Mouse (Mus musculus): ENCODE measurements around the gene Eif5a.
"Not testable (repeated sequence)": the region's sequence is repeated elsewhere in the genome, so short reads cannot be mapped to it uniquely, and the experiment has no call there.

The Eif5a gene

GRCm38 (mm10) chr11:69922012-69922756 lies 426 bp upstream of the Eif5a start:
- DNase-seq (ENCODE audit: low read depth, low spot score) = no peak

GRCm38 (mm10) chr11:69920266-69921031 lies 1.3 kb downstream of the Eif5a start:
- peak; percentile 57 for DNase-seq (ENCODE audit: low read depth, low spot score)

DNA sequence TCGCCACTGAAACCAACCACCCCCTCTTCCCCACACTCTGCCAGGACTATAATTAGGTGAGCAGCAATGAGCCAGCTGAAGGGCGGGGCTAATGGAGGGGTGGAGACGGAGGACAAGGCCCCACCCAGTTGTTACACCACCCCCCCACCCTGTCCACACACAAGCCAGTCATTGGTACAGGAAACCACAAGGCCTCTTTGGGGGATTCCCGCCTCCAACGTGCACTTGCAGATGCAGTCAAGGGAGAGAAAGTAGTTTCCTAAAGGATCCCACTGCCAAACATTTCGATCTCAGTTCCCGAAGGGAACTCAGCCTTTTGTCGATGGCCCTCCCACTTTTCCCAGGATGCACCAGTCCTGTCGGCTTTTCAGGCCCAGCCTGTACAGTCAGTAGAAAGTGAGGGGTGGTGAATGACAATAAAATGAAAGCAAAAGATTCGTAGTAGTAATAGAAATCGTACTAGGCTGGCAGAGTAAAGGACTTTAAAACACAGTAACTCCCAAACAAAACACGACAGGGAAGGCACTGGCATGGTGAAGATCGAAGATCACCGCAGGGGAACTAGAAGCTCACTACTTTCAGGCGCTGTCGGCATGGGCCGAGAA lies 2.0 kb downstream of the Eif5a start:
- peak; percentile 86 for DNase-seq (ENCODE audit: low read depth, low spot score)

DNA sequence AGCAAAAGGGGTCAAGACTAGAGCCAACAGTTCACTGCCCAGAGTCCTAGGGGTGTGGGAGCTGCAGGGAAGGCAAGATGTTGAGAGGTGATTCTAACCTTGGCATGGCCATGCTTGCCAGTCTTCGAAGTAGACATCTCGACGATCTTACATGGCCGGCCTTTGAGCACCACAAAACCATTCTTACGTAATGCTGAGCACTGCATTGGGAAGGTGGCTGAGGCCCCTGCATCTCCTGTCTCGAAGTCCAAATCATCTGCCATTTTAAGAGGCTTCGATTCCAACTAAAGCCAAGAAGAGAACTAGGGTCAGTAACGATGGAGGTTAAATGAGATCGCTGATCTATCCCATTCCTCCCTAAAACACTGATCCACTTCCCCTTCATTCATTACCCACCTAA lies 2.7 kb downstream of the Eif5a start:
- DNase-seq (ENCODE audit: low read depth, low spot score) = no peak

- no peak for DNase-seq (ENCODE audit: low read depth, low spot score)
Observed at GRCm38 (mm10) chr11:69918118-69918517, 3.6 kb downstream of the Eif5a start.

- no peak for DNase-seq (ENCODE audit: low read depth, low spot score)
Observed at GRCm38 (mm10) chr11:69917379-69917948, 4.3 kb downstream of the Eif5a start.

DNA sequence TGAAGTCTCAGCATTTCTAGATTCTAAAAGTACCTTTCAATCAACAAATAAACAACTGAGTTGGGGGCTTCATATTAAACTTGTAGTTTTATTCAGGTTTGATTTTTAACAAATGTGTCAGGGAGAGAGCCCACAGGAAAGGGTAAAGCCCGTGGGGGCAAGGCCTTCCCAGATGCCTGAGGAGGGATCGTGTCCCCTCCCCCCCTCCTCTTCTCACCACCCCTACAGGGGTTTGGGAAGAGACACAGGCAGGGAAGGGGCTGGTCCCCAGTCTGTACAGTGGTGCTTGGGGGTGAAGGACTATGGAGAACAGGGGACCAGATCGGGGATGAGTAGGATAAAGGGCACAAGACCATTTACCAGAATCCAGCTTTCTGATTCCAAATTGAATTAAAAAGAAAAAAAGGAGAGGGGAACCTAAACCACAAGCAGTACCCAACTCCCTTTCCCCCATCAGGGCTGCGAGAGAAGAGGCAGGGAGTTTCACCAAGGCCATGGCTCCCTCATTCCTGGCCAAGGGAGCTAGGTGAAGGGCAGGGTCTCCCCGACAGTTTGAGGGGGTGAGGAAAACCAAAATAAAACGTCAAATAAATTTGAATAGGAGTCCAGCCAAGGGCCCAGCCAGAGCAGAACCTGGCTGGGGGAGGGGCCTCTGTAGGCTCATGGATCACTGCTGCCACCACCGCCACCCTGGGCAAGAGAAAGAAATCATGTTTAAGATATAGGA lies 4.9 kb downstream of the Eif5a start:
- not testable (repeated sequence) for DNase-seq (ENCODE audit: low read depth, low spot score)

DNA sequence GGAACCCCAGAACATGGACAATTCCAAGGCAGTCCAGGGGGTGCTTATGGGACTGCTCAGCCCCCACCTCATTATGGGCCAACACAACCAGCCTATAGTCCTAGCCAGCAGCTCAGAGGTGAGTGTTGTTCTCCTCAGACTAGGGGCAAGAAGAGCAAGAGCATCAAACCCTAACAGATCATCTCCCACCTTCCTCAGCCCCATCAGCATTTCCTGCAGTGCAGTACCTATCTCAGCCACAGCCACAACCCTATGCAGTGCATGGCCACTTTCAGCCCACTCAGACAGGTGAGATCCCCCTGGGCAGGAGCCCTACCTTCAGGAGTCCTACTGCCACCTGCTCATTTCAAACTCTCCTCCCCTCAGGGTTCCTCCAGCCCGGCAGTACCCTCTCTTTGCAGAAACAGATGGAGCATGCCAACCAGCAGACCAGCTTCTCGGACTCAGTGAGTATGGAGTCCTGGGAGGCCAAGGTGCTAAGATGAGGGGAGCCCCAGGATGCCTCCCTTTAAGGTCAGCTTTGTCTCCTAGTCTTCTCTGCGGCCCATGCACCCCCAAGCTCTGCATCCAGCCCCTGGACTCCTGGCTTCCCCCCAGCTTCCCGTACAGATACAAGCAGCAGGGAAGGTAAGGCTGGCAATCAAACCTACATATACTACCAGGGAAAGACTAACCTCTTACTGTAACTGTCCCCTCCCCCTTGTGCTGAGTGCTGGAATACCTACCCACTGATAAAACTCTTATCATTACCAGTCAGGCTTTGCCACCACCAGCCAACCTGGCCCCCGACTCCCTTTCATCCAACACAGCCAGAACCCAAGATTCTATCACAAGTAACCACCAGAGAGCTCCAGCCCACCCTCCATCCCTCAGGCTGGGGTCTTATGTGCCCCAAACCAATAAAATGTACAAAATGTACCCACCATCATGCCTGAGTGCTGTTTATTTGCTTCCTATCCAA lies 5.8 kb downstream of the Eif5a start:
- no peak for DNase-seq (ENCODE audit: low read depth, low spot score)

DNA sequence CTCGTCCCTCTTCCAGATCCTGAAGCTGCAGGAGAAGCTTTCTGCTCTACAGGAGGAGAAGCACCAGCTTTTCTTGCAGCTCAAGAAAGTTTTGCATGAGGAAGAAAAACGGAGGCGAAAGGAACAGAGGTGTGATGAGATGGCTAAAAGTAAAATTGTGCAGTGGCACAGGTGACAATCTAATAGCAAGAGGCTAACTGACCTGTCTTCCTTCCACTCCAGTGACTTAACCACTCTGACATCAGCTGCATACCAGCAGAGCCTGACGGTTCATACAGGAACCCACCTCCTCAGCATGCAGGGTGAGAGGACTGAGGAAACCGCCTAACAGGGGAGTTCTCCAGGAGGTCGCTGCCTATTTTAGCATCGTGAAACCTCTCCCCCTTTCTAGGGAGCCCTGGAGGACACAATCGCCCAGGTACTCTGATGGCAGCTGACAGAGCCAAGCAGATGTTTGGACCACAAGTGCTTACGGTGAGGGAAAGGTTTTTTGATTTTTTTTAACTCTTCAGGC lies 6.8 kb downstream of the Eif5a start:
- no peak for DNase-seq (ENCODE audit: low read depth, low spot score)

DNA sequence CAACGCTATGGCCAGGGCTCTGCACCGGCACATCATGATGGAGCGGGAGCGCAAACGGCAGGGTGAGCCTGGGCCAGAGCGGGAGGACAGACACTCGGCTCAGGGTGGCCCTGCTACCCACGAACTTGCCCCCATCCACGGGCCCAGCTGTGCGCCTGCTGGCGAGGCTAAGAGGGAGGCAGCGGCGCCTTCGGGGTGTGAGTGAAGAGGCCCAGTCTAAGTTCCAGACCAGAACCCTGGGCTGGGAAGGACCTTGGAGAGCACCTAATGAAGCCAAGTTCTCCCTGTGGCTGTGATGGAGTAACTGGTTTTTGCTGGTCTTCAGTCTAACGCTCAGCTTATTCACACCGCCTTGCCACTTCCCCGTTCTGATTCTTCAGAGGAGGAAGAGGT lies 7.4 kb downstream of the Eif5a start:
- no peak for DNase-seq (ENCODE audit: low read depth, low spot score)

DNA sequence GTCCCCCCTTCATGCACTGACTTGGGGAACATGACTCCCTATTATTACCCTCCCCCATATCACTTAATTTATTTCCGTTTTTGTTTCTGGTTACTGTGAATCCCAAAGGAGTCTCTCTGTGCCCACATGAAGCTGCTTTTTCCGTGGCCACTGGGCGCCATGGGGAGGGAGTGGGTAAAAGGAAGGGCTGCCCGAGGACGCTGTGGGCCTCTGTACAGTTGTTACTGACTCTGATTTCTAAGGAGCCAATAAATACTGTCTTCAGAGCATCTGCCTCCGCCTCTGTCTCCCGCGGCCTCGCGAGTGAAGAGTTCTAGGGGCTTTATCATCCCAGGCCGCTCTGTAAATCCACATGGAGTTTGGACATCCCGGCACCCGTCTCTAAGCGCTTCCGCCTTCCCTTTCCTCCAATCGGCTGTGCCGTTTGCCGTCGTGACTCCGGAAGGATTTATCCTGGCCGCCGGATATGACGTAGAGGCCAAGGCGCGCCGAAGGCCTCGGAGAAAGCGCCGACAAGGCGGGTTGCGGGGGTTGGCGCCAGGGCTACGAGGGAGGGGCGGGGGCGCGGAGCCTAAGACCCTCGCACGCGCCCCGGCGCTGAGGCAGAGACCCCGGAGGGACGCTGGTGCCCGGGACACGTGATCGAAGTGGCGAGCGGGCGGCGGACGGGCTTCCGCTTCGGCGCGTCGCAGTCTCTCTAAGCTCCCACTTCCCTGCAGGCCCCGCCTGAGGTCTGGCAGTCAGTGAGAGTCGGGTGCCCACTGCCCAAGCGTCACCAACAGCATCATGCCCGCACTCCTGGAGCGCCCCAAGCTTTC lies 8.0 kb downstream of the Eif5a start, which contains the start of gene Gps2:
Gps2 (plus strand) TSS at position 335 of the 818 bp plus-strand sequence.
- peak; percentile 91 for DNase-seq (ENCODE audit: low read depth, low spot score)

GRCm38 (mm10) chr11:69912716-69913530 lies 8.8 kb downstream of the Eif5a start:
- no peak for DNase-seq (ENCODE audit: low read depth, low spot score)

GRCm38 (mm10) chr11:69911701-69912100 lies 10.1 kb downstream of the Eif5a start:
- DNase-seq (ENCODE audit: low read depth, low spot score) = no peak

DNA sequence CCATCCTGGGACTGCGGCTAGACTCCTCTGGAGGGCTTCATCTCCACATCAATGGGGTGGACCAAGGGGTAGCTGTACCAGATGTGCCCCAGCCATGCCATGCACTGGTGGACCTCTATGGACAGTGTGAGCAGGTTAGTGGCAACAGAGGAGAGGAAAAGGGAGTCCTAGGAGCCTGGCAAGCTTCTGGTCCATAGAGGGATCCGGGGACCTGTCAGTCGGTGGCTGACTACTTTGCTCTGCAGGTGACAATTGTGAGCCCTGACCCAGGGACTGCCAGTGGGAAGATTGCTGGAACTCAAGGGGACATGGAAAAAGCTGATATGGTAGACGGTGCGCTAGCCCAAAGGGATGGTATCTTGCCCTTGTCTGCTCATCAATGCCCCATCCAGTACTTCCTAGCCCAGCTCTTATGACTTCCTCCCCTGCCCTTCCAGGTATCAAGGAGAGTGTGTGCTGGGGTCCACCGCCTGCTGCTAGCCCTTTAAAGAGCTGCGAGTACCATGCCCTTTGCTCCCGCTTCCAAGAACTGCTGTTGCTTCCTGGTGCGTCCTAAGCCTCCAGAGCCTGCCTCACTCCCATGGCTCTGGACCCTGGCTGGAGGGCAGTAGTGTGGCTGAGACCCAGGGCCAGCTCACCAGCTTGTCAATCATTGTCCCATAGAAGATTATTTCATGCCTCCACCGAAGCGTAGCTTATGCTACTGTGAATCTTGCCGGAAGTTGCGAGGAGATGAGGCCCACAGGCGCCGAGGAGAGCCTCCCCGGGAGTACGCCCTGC lies 10.8 kb downstream of the Eif5a start:
- no peak for DNase-seq (ENCODE audit: low read depth, low spot score)

GRCm38 (mm10) chr11:69910177-69910576 lies 11.6 kb downstream of the Eif5a start:
- DNase-seq (ENCODE audit: low read depth, low spot score) = no peak

DNA sequence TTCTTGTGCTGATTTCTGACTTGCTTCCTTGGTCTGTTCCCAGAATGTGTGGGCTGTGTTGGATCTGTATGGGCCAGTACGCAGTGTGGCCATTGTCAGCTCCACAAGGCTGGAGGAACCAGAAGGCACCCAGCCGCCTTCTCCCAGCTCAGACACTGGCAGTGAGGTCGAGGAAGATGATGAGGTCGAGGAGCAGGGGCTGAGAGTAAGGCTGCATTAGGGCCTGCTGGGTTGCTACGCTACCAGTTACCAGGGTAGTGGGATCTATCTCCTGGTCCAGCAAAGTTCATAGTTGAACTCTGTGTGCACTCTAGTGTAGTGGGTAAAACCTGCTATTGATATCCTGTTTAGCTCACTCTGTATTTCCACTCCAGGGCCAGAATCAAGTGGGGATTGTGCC lies 12.6 kb downstream of the Eif5a start:
- no peak for DNase-seq (ENCODE audit: low read depth, low spot score)

DNA sequence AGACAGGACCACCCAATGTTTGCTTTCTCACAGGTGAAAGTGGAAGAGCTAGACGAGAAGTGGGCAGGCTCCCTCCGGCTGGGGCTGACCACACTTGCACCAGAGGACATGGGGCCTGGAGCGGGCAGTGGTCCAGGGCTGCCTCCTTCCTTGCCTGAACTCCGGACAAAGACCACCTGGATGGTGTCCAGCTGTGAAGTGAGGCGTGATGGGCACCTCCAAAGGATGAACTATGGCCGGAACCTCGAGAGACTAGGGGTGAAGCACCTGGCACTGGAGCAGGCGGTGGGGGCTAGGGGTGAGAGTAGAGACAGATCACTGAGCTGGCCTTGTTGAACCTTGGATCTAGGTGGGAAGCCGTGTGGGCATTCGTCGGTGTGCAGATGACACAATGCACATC lies 13.1 kb downstream of the Eif5a start:
- no peak for DNase-seq (ENCODE audit: low read depth, low spot score)

- DNase-seq (ENCODE audit: low read depth, low spot score) = no peak
Observed at GRCm38 (mm10) chr11:69904311-69904710, 17.4 kb downstream of the Eif5a start.

Measured in skeletal muscle tissue, adult 2 months (tissue).